Mouse (Mus musculus) heart, embryonic 10.5 days (tissue): ENCODE data around the gene Maoa. TPM values are rescaled to one million over a fixed set of nuclear protein-coding genes. Genes with fewer than 3 reads are reported as not detected.

Source experiments
- DNase-seq: peaks from one replicate; pipeline ENCODE4 v3.0.0-alpha.2; 2017; ENCODE audit warnings: low spot score
- H3K27ac ChIP-seq: fragments of 300-500 bp; sonication (generic); 2 replicates; pipeline ENCODE4 v1.5.1; 2016; ENCODE audit warnings: mild to moderate bottlenecking
- H3K27me3 ChIP-seq: fragments of 300-500 bp; sonication (generic); 2 replicates; pipeline ENCODE4 v1.6.1; 2016; ENCODE audit warnings: mild to moderate bottlenecking; ENCODE audit not compliant: poor library complexity, insufficient read depth, severe bottlenecking
- H3K36me3 ChIP-seq: fragments of 300-500 bp; sonication (generic); 2 replicates; pipeline ENCODE4 v1.6.1; 2016; ENCODE audit warnings: mild to moderate bottlenecking, moderate library complexity
- H3K4me1 ChIP-seq: fragments of 300-500 bp; sonication (generic); 2 replicates; pipeline ENCODE4 v1.6.1; 2016; ENCODE audit warnings: mild to moderate bottlenecking
- H3K4me3 ChIP-seq: fragments of 300-500 bp; sonication (generic); 2 replicates; pipeline ENCODE4 v1.5.1; 2016; ENCODE audit warnings: mild to moderate bottlenecking, moderate library complexity
- H3K9me3 ChIP-seq: fragments of 300-500 bp; sonication (generic); 2 replicates; pipeline ENCODE4 v1.6.1; 2016; ENCODE audit warnings: mild to moderate bottlenecking, moderate library complexity
- WGBS: fragments of 180-500 bp; shearing (Covaris S2); methylation state at CpG from one replicate; pipeline ENCODE4 v1.1.7; 2016; 5-methylcytosine and 5-hydroxymethylcytosine counted together
- polyA plus RNA-seq: library from polyadenylated mRNA; unstranded; fragments of >200 nt; fragmentation: Nextera tagmentation; extraction: Ambion mirVana; gene quantifications from 2 replicates; pipeline ENCODE4 v1.2.1, GENCODE M21; 2016

The Maoa gene
- polyA plus RNA-seq, result 9.4 and 11.7 TPM in 2 replicates

DNA sequence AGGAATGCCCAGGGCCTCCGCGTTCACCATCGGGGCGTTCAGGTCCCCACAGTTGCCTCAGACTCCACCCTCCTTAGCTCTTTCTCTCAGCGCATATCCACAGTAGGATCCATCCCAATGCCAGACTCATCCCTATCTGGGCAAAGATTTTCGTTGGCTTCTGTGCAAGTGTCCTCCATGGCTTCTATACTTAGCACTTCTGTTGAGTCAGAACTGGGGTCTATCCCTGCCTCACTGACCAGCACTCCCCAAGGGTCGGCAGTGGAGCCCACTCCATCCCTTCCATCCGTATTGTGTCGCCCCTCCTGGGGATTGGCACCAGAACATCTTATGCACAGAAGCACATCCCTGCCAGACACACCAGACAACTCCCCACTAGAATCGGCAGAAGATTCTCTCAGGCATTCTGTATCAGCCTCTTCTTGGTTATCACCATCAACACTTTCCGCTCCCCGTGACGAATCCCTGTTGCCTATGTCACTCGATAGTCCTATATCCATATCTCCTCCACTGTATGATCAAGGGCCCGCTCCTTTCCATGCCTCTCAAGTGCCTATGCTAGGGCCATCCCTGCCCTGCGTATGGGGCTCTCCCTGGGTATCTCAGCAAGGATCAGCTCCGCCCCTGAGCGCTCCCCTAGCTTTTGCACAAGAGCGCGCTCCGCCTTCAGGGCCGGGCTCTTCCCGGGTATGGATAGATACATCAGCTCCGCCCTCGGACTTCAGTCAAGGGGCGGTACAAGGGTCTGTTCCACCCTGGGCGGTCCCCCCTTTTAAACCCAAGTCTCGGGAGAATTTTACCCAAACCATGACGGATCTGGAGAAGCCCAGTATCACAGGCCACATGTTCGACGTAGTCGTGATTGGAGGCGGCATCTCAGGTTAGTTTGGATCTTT lies at the start of gene Maoa:
Gene Maoa, plus strand, starts transcription at position 665 of the 896 bp plus-strand sequence.
- 16% methylated on average over 33 of the region's 33 CpGs for WGBS
- peak; percentile 90 for DNase-seq

DNA sequence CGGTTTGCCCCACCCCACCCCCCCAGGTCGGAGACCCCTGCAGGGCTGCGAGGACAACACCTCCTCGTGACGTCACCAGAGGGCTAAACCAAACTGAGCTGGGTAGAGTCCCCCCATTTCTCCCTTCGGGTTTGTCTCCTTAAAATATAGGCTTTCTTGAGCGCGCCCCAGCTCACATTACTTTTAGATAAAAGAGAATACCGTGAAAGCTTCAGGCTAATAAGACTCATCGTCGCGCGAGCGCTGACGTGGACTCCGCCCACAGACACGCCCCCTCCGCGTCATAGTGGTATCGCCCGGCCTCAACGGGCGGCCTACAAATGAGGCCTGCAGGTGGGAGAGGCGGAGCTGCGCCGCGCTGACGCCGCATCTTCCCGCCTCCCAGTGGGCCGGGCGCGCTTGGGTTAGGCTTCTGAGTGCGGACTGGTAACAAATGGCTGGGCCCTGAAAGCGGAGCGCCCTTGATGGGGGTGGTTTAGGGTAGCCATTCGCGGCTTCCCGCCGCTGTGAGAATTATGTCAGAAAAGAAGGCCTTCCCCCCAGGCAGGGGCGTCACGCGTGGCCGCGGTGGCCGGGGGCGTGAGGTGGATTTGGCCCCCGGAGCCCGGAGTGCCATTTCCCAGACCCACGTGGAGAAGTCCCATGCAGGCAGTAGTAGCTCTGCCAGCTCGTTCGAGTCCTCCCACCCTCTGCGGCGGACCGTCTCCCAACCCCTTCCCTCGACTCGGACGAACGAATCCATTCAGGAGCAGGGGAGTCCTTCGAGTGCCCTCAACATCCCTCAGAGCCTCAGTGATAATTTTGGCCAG lies 1.1 kb upstream of the Maoa start:
- 11% methylated on average over 60 of the region's 60 CpGs for WGBS
- H3K4me1 ChIP-seq, result no peaks in the 10 kb centered on the region
- peak; percentile 92 for DNase-seq

More for the DNA sequence above, at the start of gene Maoa:
- H3K36me3 ChIP-seq, result no peaks in the 10 kb centered on the region
- H3K27ac ChIP-seq, result peak within 1 kb of the TSS; percentile 84
- H3K4me1 ChIP-seq, result no peaks in the 10 kb centered on the region
- peak within 1 kb of the TSS; percentile 58 for H3K4me3 ChIP-seq
- H3K9me3 ChIP-seq, result no peaks in the 10 kb centered on the region
- no peaks in the 10 kb centered on the region for H3K27me3 ChIP-seq

DNA sequence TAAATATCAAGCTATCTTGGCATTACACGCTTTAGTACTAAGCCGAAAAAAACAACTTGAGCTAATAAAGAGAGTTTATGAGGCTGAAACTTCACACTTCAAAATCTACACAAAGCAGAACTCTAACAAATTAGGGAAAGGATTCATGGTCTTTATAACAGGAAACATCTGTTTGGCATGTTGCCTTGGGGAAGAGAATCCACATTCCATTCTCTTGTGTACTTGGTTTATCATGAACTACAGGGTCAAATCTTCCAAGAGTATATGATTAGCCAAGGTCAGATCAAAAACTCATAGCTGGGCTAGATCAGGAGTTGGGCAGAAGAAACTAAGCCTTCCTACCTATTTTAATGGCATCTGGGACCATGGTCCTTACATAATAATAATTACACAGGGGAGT lies 37.0 kb downstream of the Maoa start:
- H3K36me3 ChIP-seq, result no peaks in the 10 kb centered on the region
- H3K4me3 ChIP-seq, result no peak overlapping the region
- DNase-seq, result no peak
- 77% methylated on average over 2 of the region's 2 CpGs for WGBS
- no peaks in the 10 kb centered on the region for H3K9me3 ChIP-seq
- no peaks in the 10 kb centered on the region for H3K27me3 ChIP-seq
- H3K27ac ChIP-seq, result no peak overlapping the region
- H3K4me1 ChIP-seq, result no peaks in the 10 kb centered on the region

More for the DNA sequence above, 1.1 kb upstream of the Maoa start:
- H3K4me3 ChIP-seq, result peak overlapping the region; percentile 58
- H3K9me3 ChIP-seq, result no peaks in the 10 kb centered on the region
- peak overlapping the region; percentile 84 for H3K27ac ChIP-seq
- H3K36me3 ChIP-seq, result no peaks in the 10 kb centered on the region
- H3K27me3 ChIP-seq, result no peaks in the 10 kb centered on the region

DNA sequence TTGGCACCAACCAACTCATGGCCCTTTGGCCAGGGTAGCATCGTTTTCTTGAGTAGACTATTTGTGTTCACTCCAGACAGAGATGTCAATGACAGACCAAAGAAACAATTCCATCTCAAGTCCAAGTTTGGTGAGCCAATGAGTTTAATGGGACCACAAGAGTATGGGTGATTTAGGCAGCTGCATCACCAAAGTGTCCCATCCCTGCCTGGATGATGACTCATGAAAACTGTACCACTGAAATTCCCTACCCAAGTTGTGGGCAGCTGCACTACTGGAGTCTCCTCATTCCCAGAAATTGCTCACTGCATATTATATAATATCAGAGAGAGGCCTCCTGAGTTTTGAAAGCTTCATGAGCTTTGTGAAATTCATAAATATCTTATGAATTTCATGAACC lies 86.6 kb downstream of the Maoa start:
- Histone ChIP-seq H3K4me3 (no peak overlapping the region), H3K36me3 (no peaks in the 10 kb centered on the region), H3K27ac (no peak overlapping the region), H3K9me3 (no peaks in the 10 kb centered on the region), H3K27me3 (no peaks in the 10 kb centered on the region), H3K4me1 (no peaks in the 10 kb centered on the region)
- WGBS, result 78% methylated on average over 1 of the region's 1 CpGs
- DNase-seq, result no peak

DNA sequence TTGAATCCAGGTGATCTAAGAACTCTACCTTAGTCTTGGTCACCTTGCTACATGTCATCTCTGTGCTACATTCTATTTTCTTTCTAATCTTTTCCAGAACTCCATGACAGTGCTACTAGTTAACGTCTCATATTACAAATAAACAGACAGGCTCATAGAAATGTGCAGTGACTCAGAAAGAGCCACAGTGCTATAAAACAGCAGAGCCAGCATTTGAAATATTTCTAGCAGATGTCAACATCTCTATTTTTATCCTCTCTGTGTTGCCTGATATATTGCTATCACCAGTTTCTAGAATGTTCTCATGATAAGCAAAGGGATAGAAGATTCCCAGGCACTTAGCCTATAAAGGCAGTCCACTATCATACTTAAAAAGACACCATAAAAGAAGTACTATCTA lies 94.5 kb downstream of the Maoa start:
- no peak overlapping the region for H3K27ac ChIP-seq
- H3K27me3 ChIP-seq, result no peaks in the 10 kb centered on the region
- DNase-seq, result no peak
- no peak overlapping the region for H3K4me3 ChIP-seq
- H3K36me3 ChIP-seq, result no peaks in the 10 kb centered on the region
- no peaks in the 10 kb centered on the region for H3K9me3 ChIP-seq
- 53% methylated on average over 1 of the region's 1 CpGs for WGBS
- no peaks in the 10 kb centered on the region for H3K4me1 ChIP-seq

Other genes starting within 250 kb of the Maoa start
- gene Cypt1, start 96.8 kb upstream of the Maoa start, polyA plus RNA-seq, result not detected in 2 replicates
- 8.2 and 10.8 TPM in 2 replicates for gene Maob, start 197.7 kb downstream of the Maoa start, polyA plus RNA-seq